ENCODE assay signal across 26 mouse cellular contexts in the genomic region with DNA sequence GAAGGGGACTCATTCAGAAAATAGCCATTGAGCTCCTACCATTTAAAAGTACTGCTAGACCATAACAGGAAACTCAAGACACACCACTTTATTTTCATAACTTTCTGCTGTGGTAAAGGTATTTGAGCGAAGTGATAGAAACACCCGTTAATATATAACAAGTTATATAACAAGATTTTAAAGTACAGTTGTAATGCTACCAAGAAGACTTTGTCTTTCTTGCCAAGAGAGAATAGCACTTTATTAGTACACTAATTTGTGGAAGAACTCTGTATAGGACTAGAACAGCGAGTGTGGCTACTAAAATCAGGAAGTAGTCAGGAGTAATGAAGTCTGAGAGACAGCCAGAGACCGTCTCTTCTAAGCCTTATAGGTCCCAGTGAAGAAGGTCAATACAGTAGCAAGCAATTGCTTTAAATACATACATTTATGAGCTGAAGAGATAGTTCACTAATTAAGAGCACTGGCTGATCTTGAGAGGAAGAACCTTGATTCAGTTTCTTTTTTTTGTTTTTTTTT. TPM values are rescaled to one million over a fixed set of nuclear protein-coding genes. Genes with fewer than 3 reads are reported as not detected.
A peak's percentile ranks its signal among the peaks of the same experiment; 100 is the strongest.
DNase-seq lines count a peak whose midpoint lies in the region; ATAC-seq and TF ChIP-seq lines count a peak whose summit lies in the region.
"Had no signal": no experiment of that assay in that cellular context is flagged by ENCODE, and none has a peak within 500 bp of the region (broad histone marks: within the 10 kb centered on the region; RNA-seq: fewer than 3 reads in every experiment).

No protein-coding gene starts in this region.

- TF ChIP-seq POLR2A in CH12.LX (IDR thresholded peaks at IDR 0.05; ENCODE audit: low read depth, low read length), result no peak

- H3K27me3 ChIP-seq in liver, embryonic 12.5 days (replicated peaks), result no peaks in the 10 kb centered on the region
- H3K27me3 ChIP-seq in liver, embryonic 11.5 days (replicated peaks; ENCODE audit: control insufficient read depth, insufficient read depth, low read length), result no peaks in the 10 kb centered on the region
- H3K27me3 ChIP-seq in CH12.LX (replicated peaks), result no peaks in the 10 kb centered on the region
- H3K27me3 ChIP-seq in liver, embryonic 15.5 days, result no peaks in the 10 kb centered on the region
- H3K27me3 ChIP-seq: embryonic facial prominence, embryonic 13.5 days; forebrain, embryonic 13.5 days; hindbrain, embryonic 12.5 days; hindbrain, embryonic 15.5 days had no signal

- TF ChIP-seq EP300 in CH12.LX (IDR thresholded peaks at IDR 0.05; ENCODE audit: low read length), result no peak; the same call in 1 of the 2 replicates

- H3K9ac ChIP-seq in liver, embryonic 12.5 days, result no peak overlapping the region
- H3K9ac ChIP-seq in liver, embryonic 11.5 days (ENCODE audit: low read depth, low read length), result no peak overlapping the region
- H3K9ac ChIP-seq in CH12.LX (ENCODE audit: insufficient read depth, low read depth), result peak overlapping the region; percentile 9; the same call in 1 of the 2 replicates
- no peak overlapping the region for H3K9ac ChIP-seq in liver, embryonic 15.5 days
- H3K9ac ChIP-seq: embryonic facial prominence, embryonic 13.5 days; forebrain, embryonic 13.5 days; hindbrain, embryonic 12.5 days; hindbrain, embryonic 15.5 days had no signal

- H3K4me2 ChIP-seq in liver, embryonic 12.5 days, result peak overlapping the region; percentile 10; the same call in 1 of the 2 replicates
- no peak overlapping the region; the same call in 1 of the 2 replicates for H3K4me2 ChIP-seq in liver, embryonic 11.5 days
- peak overlapping the region; percentile 83 for H3K4me2 ChIP-seq in CH12.LX (ENCODE audit: insufficient read depth, low read depth, poor library complexity, severe bottlenecking)
- H3K4me2 ChIP-seq in liver, embryonic 15.5 days, result peak overlapping the region; percentile 36; the same call in 1 of the 2 replicates
- H3K4me2 ChIP-seq: embryonic facial prominence, embryonic 13.5 days; forebrain, embryonic 13.5 days; heart, embryonic 11.5 days; hindbrain, embryonic 12.5 days; hindbrain, embryonic 15.5 days had no signal

- peaks cover 49% of the 10 kb centered on the region for H3K4me1 ChIP-seq in liver, embryonic 12.5 days
- peaks cover 11% of the 10 kb centered on the region; the same call in 1 of the 2 replicates for H3K4me1 ChIP-seq in liver, embryonic 11.5 days (replicated peaks; ENCODE audit: control insufficient read depth, insufficient read depth, low read length)
- peaks cover 10 to 46% of the 10 kb centered on the region in 2 experiments for H3K4me1 ChIP-seq in CH12.LX (ENCODE audit: control insufficient read depth in 1 of 2, insufficient read depth in 2 of 2)
- H3K4me1 ChIP-seq in liver, embryonic 15.5 days (replicated peaks), result peaks cover 41% of the 10 kb centered on the region

- in situ Hi-C loops in CH12.LX (cut with MboI; ENCODE audit: low pct_ligation_motif_present, low pct_unique_long_range_greater_than_20kb, low sequenced_read_pairs), result no loop called here

- H3K27ac ChIP-seq in liver, embryonic 12.5 days, result no peak overlapping the region
- no peak overlapping the region for H3K27ac ChIP-seq in liver, embryonic 11.5 days (ENCODE audit: low read depth, low read length)
- H3K27ac ChIP-seq in CH12.LX (ENCODE audit: insufficient read depth, low read depth), result no peak overlapping the region
- no peak overlapping the region for H3K27ac ChIP-seq in liver, embryonic 15.5 days (replicated peaks)
- H3K27ac ChIP-seq: embryonic facial prominence, embryonic 10.5 days; embryonic facial prominence, embryonic 13.5 days; forebrain, embryonic 10.5 days; forebrain, embryonic 13.5 days; gastrocnemius, adult 2 months; hindbrain, embryonic 12.5 days; hindbrain, embryonic 15.5 days had no signal

- peaks cover 26% of the 10 kb centered on the region for H3K36me3 ChIP-seq in liver, embryonic 12.5 days
- H3K36me3 ChIP-seq in liver, embryonic 11.5 days (ENCODE audit: control insufficient read depth, insufficient read depth, low read length), result no peaks in the 10 kb centered on the region; the same call in 1 of the 2 replicates
- peaks cover 0 to 23% of the 10 kb centered on the region in 2 experiments for H3K36me3 ChIP-seq in CH12.LX (replicated peaks in 1 of 2; ENCODE audit: control insufficient read depth in 1 of 2, insufficient read depth in 1 of 2, low read length in 1 of 2)
- H3K36me3 ChIP-seq in liver, embryonic 15.5 days (replicated peaks), result peaks cover 6% of the 10 kb centered on the region; the same call in 1 of the 2 replicates
- H3K36me3 ChIP-seq: embryonic facial prominence, embryonic 13.5 days; hindbrain, embryonic 12.5 days; hindbrain, embryonic 15.5 days had no signal

- no peaks in the 10 kb centered on the region for H3K9me3 ChIP-seq in liver, embryonic 12.5 days (replicated peaks)
- H3K9me3 ChIP-seq in liver, embryonic 11.5 days (ENCODE audit: control insufficient read depth, low read length), result no peaks in the 10 kb centered on the region
- H3K9me3 ChIP-seq in CH12.LX (replicated peaks; ENCODE audit: low read length), result no peaks in the 10 kb centered on the region
- H3K9me3 ChIP-seq in liver, embryonic 15.5 days (replicated peaks), result no peaks in the 10 kb centered on the region
- H3K9me3 ChIP-seq: embryonic facial prominence, embryonic 10.5 days; embryonic facial prominence, embryonic 13.5 days; forebrain, embryonic 10.5 days; forebrain, embryonic 13.5 days; G1E; hindbrain, embryonic 12.5 days; hindbrain, embryonic 15.5 days had no signal

- 66% methylated on average over 4 of the region's 4 CpGs for WGBS in liver, embryonic 12.5 days (ENCODE audit: insufficient replicate concordance)
- 73% methylated on average over 4 of the region's 4 CpGs for WGBS in liver, embryonic 11.5 days
- WGBS in liver, embryonic 15.5 days (ENCODE audit: insufficient replicate concordance), result 58% methylated on average over 4 of the region's 4 CpGs

- no peak for TF ChIP-seq CTCF in CH12.LX (conservative IDR thresholded peaks at IDR 0.05 in 1 of 2, IDR thresholded peaks at IDR 0.05 in 1 of 2; ENCODE audit: low read depth in 2 of 2, low read length in 2 of 2)

- dilution Hi-C loops in CH12.LX (cut with MboI; ENCODE audit: extremely low pct_ligation_motif_present, extremely low pct_unique_long_range_greater_than_20kb, low sequenced_read_pairs), result no loop called here

- H3K79me2 ChIP-seq in CH12.LX (replicated peaks; ENCODE audit: control insufficient read depth, extremely low read depth, insufficient read depth, poor library complexity, severe bottlenecking), result peaks cover 53% of the 10 kb centered on the region

- no peak for ATAC-seq in liver, embryonic 12.5 days
- no peak for ATAC-seq in liver, embryonic 11.5 days (replicated peaks; ENCODE audit: low FRiP score)
- ATAC-seq in liver, embryonic 15.5 days (ENCODE audit: insufficient read depth), result no peak
- no peak for ATAC-seq in erythroid progenitor cell, adult 5-6 weeks (replicated peaks; ENCODE audit: low FRiP score, poor library complexity, severe bottlenecking)
- ATAC-seq: forebrain, embryonic 13.5 days; forebrain, embryonic 16.5 days had no signal

- TF ChIP-seq RAD21 in CH12.LX (IDR thresholded peaks at IDR 0.05; ENCODE audit: low read depth, low read length), result no peak

- DNase-seq in liver, embryonic 11.5 days (ENCODE audit: low spot score), result no peak
- DNase-seq in 416B (ENCODE audit: low read depth), result peak; percentile 25
- no peak for DNase-seq in CH12.LX (ENCODE audit: extremely low read depth)
- no peak for DNase-seq in T-cell, adult 2 months (ENCODE audit: low spot score)
- DNase-seq: adrenal gland, adult 2 months; adrenal gland, postnatal 25 days; cerebellum, adult 11-12 months; cerebellum, adult 8-10 months; cerebellum, postnatal 10 days; cerebellum, postnatal 36 days; embryo, embryonic 11 days; gastrocnemius, adult 2 months; gastrocnemius, postnatal 14 days; heart, adult 11 months had no signal

- H3K4me3 ChIP-seq in liver, embryonic 12.5 days, result no peak overlapping the region
- H3K4me3 ChIP-seq in liver, embryonic 11.5 days (ENCODE audit: low read depth, low read length), result no peak overlapping the region
- H3K4me3 ChIP-seq in CH12.LX (replicated peaks in 1 of 3; ENCODE audit: low read depth in 2 of 3, low read length in 2 of 3, poor library complexity in 1 of 3), result peak overlapping the region in 1 of 3 experiments; percentile 17
- H3K4me3 ChIP-seq in liver, embryonic 15.5 days (replicated peaks), result no peak overlapping the region
- H3K4me3 ChIP-seq: embryonic facial prominence, embryonic 10.5 days; embryonic facial prominence, embryonic 13.5 days; forebrain, embryonic 10.5 days; forebrain, embryonic 13.5 days; gastrocnemius, adult 2 months; hindbrain, embryonic 12.5 days; hindbrain, embryonic 15.5 days had no signal

RNA-seq across cellular contexts. Expression of gene Knl1, which starts 3.3 kb away (rescaled TPM):
- 72.9 and 78.2 TPM in 2 replicates for polyA plus RNA-seq in liver, embryonic 12.5 days (2016; fragmentation: Nextera tagmentation; extraction: Ambion mirVana)
- 60.7 and 64.8 TPM in 2 replicates for polyA plus RNA-seq in liver, embryonic 11.5 days (2014; fragmentation: Nextera tagmentation; extraction: Ambion mirVana)
- total RNA-seq in CH12.LX (2012; rRNA removed) (19.9 and 23.3 TPM in 2 replicates), CH12.LX (2014; rRNA removed) (23.8 and 29.6 TPM in 2 replicates)
- polyA plus RNA-seq in CH12.LX (2012; ENCODE audit: insufficient read length, low read depth), result 13.7 and 16.2 TPM in 2 replicates
- 55.2 and 59.3 TPM in 2 replicates for polyA plus RNA-seq in liver, embryonic 15.5 days (2015; fragmentation: Nextera tagmentation; extraction: Ambion mirVana)
- 282 and 376 TPM in 2 replicates for total RNA-seq in erythroid progenitor cell, adult 5-6 weeks (2015; ENCODE audit: low replicate concordance)
- 418 and 469 TPM in 2 replicates for total RNA-seq in erythroid progenitor cell, adult 5-6 weeks (2017; ENCODE audit: low replicate concordance)

RNA-seq across cellular contexts. Expression of gene Rpusd2, which starts 15.6 kb away (rescaled TPM):
- 5.9 and 6.5 TPM in 2 replicates for polyA plus RNA-seq in liver, embryonic 12.5 days (2016; fragmentation: Nextera tagmentation; extraction: Ambion mirVana)
- polyA plus RNA-seq in liver, embryonic 11.5 days (2014; fragmentation: Nextera tagmentation; extraction: Ambion mirVana), result 7.4 and 7.7 TPM in 2 replicates
- total RNA-seq in CH12.LX (2012; rRNA removed) (14.7 and 14.8 TPM in 2 replicates), CH12.LX (2014; rRNA removed) (9.3 and 10.7 TPM in 2 replicates)
- polyA plus RNA-seq in CH12.LX (2012; ENCODE audit: insufficient read length, low read depth), result 12.3 and 13.7 TPM in 2 replicates
- polyA plus RNA-seq in liver, embryonic 15.5 days (2015; fragmentation: Nextera tagmentation; extraction: Ambion mirVana), result 2.6 and 2.8 TPM in 2 replicates
- 2.1 and 2.5 TPM in 2 replicates for total RNA-seq in erythroid progenitor cell, adult 5-6 weeks (2015; ENCODE audit: low replicate concordance)
- total RNA-seq in erythroid progenitor cell, adult 5-6 weeks (2017; ENCODE audit: low replicate concordance), result 0.61 and 0.90 TPM in 2 replicates

RNA-seq across cellular contexts. Expression of gene Ccdc32, which starts 21.0 kb away (rescaled TPM):
- 17.5 and 19.2 TPM in 2 replicates for polyA plus RNA-seq in liver, embryonic 12.5 days (2016; fragmentation: Nextera tagmentation; extraction: Ambion mirVana)
- polyA plus RNA-seq in liver, embryonic 11.5 days (2014; fragmentation: Nextera tagmentation; extraction: Ambion mirVana), result 24.8 and 26.5 TPM in 2 replicates
- 11.7 and 13.9 TPM in 2 replicates for total RNA-seq in CH12.LX (2012; rRNA removed)
- total RNA-seq in CH12.LX (2014; rRNA removed), result 17.6 and 18.3 TPM in 2 replicates
- 11.5 and 11.8 TPM in 2 replicates for polyA plus RNA-seq in CH12.LX (2012; ENCODE audit: insufficient read length, low read depth)
- polyA plus RNA-seq in liver, embryonic 15.5 days (2015; fragmentation: Nextera tagmentation; extraction: Ambion mirVana), result 12.3 and 12.4 TPM in 2 replicates
- 4.6 and 7.2 TPM in 2 replicates for total RNA-seq in erythroid progenitor cell, adult 5-6 weeks (2015; ENCODE audit: low replicate concordance)
- 10.1 and 12.9 TPM in 2 replicates for total RNA-seq in erythroid progenitor cell, adult 5-6 weeks (2017; ENCODE audit: low replicate concordance)
